Mouse (Mus musculus): Measurements from ENCODE around the gene Tnnc2.

The Tnnc2 gene

GRCm38 (mm10) chr2:164737377-164738090 lies 42.2 kb downstream of the Tnnc2 start:
- WGBS, result 78% methylated on average over 3 of the region's 3 CpGs

GRCm38 (mm10) chr2:164735446-164735845 lies 44.3 kb downstream of the Tnnc2 start:
- 66% methylated on average over 5 of the region's 5 CpGs for WGBS

GRCm38 (mm10) chr2:164734839-164735238 lies 44.9 kb downstream of the Tnnc2 start:
- 86% methylated on average over 5 of the region's 5 CpGs for WGBS

GRCm38 (mm10) chr2:164733259-164733658 lies 46.5 kb downstream of the Tnnc2 start:
- WGBS, result 90% methylated on average over 2 of the region's 2 CpGs

- 89% methylated on average over 5 of the region's 5 CpGs for WGBS
Measured at GRCm38 (mm10) chr2:164731719-164732118, 48.0 kb downstream of the Tnnc2 start.
